Mouse (Mus musculus) embryonic facial prominence, embryonic 12.5 days (tissue): ENCODE measurements at regions not wholly inside any gene's neighbourhood (a gene's known extent, or its start where the extent isn't known, plus 50 kb on each side); places are given as distances from the start of the nearest gene placed in this dataset.
A peak's percentile ranks its signal among the peaks of the same experiment; 100 is the strongest.

Experiments
- ATAC-seq: fragments of 200-750 bp; cut with Nextera tagmentation; 2 replicates; pipeline ENCODE4 v1.8.0; 2017; ENCODE audit not compliant: insufficient number of reproducible peaks, insufficient read depth, low FRiP score, low TSS enrichment
- H3K27ac ChIP-seq: fragments of 300-500 bp; sonication (generic); 2 replicates; pipeline ENCODE4 v1.5.1; 2016; ENCODE audit warnings: mild to moderate bottlenecking
- H3K27me3 ChIP-seq: fragments of 300-500 bp; sonication (generic); 2 replicates; pipeline ENCODE4 v1.6.1; 2016; ENCODE audit warnings: mild to moderate bottlenecking, moderate library complexity
- H3K36me3 ChIP-seq: fragments of 300-500 bp; sonication (generic); 2 replicates; pipeline ENCODE4 v1.6.1; 2016; ENCODE audit warnings: mild to moderate bottlenecking
- H3K4me1 ChIP-seq: fragments of 300-500 bp; sonication (generic); 2 replicates; pipeline ENCODE4 v1.6.1; 2016
- H3K4me2 ChIP-seq: fragments of 300-500 bp; sonication (generic); replicated peaks from 2 replicates; pipeline ENCODE4 v1.6.1; 2016; ENCODE audit warnings: mild to moderate bottlenecking, moderate library complexity
- H3K4me3 ChIP-seq: fragments of 300-500 bp; sonication (generic); 2 replicates; pipeline ENCODE4 v1.5.1; 2016; ENCODE audit warnings: mild to moderate bottlenecking
- H3K9ac ChIP-seq: fragments of 300-500 bp; sonication (generic); 2 replicates; pipeline ENCODE4 v1.6.1; 2016; ENCODE audit warnings: mild to moderate bottlenecking, moderate library complexity
- H3K9me3 ChIP-seq: fragments of 300-500 bp; sonication (generic); 2 replicates; pipeline ENCODE4 v1.6.1; 2016; ENCODE audit warnings: mild to moderate bottlenecking, moderate library complexity
- WGBS: fragments of 180-500 bp; shearing (Covaris S2); methylation state at CpG from one replicate; pipeline ENCODE4 v1.1.7; 2016; 5-methylcytosine and 5-hydroxymethylcytosine counted together

DNA sequence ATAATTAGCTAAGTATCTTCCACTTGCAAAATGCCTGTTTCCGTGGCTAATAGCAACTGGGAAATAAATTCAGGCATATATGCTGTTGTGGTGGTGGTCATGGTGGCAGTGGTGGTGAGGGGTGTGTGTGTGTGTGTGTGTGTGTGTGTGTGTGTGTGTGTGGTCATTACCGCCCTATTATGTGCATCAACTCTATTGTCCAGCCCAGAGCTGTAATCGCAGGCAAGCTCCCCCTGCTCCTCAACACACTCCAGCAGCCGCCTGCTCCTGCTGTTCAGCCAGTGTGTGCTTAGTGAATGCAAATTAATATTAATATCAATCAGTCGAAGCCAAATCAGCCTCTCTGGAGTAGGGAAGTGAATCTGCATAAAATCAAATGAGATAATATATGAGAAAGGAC is 152.9 kb upstream of the Zic3 start:
- WGBS: 76% methylated on average over 5 of the region's 5 CpGs
- Histone ChIP-seq H3K36me3 (no peaks in the 10 kb centered on the region), H3K4me3 (no peak overlapping the region), H3K27me3 (no peaks in the 10 kb centered on the region), H3K27ac (no peak overlapping the region), H3K4me1 (no peaks in the 10 kb centered on the region), H3K9me3 (no peaks in the 10 kb centered on the region), H3K4me2 (no peak overlapping the region), H3K9ac (no peak overlapping the region)
- no peak for ATAC-seq

DNA sequence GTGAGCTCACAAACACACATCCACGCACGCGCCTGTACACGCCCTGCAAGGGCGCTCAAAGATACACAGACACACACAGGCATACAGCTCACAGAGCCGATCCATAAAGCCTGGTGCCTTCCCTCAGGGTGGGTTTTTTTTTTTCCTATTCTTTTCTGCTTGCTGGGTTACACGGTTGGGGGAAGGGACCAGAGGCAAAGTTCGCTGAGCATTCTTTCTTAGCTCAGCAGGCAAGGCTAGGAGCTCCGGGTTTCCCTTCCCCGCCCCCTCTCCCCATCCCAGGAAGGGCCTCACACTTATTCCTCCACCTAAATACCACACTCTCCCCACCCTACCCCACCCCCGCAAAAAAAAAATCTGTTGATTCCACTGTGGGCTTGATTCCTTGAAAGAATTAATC is 105.8 kb upstream of the Zic3 start:
- Histone ChIP-seq H3K9ac (no peak overlapping the region), H3K4me3 (no peak overlapping the region), H3K27me3 (peaks cover 14% of the 10 kb centered on the region), H3K9me3 (no peaks in the 10 kb centered on the region), H3K4me2 (no peak overlapping the region), H3K36me3 (no peaks in the 10 kb centered on the region), H3K4me1 (no peaks in the 10 kb centered on the region), H3K27ac (no peak overlapping the region)
- 24% methylated on average over 11 of the region's 11 CpGs for WGBS
- ATAC-seq: no peak

DNA sequence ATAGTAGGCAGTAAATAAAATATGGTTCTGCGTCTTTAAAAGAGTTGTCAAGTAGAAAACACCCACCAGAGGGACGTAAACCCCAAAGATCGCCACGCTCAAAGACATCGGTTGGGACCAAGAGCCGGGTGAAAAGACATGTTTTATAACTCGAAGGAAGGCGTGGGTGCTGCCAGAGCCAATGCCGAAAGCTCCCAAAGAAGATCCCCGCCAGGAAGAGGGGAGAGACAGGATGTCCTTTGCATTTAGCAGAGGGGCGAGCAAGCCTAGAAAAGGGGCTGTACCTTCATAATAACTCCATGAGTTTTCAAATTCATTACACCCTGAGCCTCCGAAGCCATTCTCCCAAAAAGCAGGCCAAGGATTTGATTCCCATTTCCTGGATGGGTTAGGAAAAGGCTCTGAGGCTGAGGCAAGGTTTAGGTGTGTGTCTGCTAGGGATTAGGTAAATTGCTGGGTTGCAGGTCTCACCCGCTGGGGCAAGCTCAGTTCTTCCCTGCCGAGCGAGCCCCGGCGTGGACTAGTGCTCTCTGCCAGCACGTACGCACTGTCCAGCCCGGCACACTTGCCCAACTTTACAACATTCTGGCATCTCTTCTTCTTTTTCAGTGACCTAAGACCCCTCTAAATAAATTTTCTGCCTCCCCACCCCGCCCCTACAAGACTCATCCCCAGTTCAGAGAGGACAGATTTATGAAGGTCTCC is 104.9 kb upstream of the Zic3 start:
- 22% methylated on average over 21 of the region's 21 CpGs for WGBS
- Histone ChIP-seq H3K4me1 (no peaks in the 10 kb centered on the region), H3K27me3 (peaks cover 18% of the 10 kb centered on the region), H3K4me2 (no peak overlapping the region), H3K36me3 (no peaks in the 10 kb centered on the region), H3K4me3 (no peak overlapping the region), H3K9ac (no peak overlapping the region), H3K27ac (no peak overlapping the region), H3K9me3 (no peaks in the 10 kb centered on the region)
- no peak for ATAC-seq

DNA sequence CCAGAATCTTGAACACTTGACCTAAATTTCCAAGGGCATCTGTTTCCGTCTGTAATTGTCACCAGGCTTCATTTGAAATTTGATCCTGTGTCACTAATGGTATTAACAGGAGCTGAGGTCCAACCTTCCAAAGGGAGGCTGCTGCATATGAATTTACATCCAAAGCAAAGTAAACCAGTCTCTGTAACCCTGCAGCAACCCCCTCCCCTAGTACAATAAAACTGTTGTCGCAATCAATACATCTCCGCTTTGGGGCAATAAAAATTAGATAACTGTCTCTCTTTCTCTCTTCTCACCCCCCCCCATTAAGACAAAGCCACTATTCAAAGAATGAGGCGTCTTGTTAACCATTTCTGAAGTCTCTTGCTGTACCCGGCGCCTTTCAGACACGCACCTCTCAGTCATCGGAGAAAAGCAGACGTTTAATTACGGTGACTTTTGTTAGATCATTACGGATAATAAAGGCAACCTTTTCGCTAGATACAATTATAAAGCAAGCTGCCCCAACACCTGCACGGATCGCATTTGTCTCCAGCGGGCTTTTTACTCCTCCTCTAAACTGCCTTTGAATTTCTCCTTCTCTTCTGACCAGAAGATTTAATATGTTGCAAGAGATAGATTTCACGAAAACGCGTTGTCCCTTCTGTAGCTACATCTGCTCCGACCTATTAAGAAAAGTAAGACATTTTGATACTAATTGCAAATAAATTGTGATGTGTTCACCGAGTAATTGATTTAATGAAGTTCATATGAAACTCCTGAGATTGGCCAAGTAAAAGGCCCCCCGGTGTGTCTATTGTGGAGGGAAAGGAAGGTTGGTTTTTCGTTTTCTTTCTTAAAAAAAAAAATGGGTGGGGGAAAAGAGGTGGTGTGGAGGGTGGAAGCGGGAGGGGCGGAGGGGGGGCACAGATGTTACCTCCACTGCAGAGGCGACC is 104.1 kb upstream of the Zic3 start:
- 19% methylated on average over 25 of the region's 25 CpGs for WGBS
- Histone ChIP-seq H3K36me3 (no peaks in the 10 kb centered on the region), H3K27ac (no peak overlapping the region), H3K4me1 (no peaks in the 10 kb centered on the region), H3K4me3 (no peak overlapping the region), H3K9ac (no peak overlapping the region), H3K9me3 (no peaks in the 10 kb centered on the region), H3K4me2 (no peak overlapping the region), H3K27me3 (peaks cover 26% of the 10 kb centered on the region)
- ATAC-seq: no peak

DNA sequence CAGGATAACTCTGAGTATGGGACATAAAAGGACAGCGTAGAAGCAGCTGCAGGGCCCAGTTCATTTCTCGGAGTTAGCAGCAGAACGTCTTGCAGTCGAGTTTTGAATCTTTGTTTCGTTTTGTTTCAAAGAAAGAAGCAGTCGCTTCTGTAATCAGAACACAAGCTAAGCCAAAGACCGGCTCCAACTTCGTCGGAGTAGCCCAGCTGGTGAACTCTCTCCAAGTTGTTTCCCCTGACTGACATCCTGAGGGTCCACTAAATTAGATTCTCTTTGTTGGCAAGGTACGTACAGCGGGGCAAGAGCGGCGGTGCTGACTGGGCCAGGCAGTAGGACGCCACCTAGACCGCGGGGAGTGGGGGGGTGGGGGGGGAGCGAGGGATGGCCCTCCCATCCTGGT is 102.6 kb upstream of the Zic3 start:
- 0 out of 2 replicates have a peak overlapping the region, but pooled peaks have one; percentile 20 for H3K4me3 ChIP-seq
- H3K9me3 ChIP-seq: no peaks in the 10 kb centered on the region
- H3K4me1 ChIP-seq: no peaks in the 10 kb centered on the region
- H3K27ac ChIP-seq: no peak overlapping the region
- peak overlapping the region; percentile 7; the same call in 1 of the 2 replicates for H3K4me2 ChIP-seq
- H3K36me3 ChIP-seq: no peaks in the 10 kb centered on the region
- 17% methylated on average over 13 of the region's 17 CpGs for WGBS
- no peak for ATAC-seq
- H3K9ac ChIP-seq: no peak overlapping the region
- H3K27me3 ChIP-seq: peaks cover 26% of the 10 kb centered on the region

DNA sequence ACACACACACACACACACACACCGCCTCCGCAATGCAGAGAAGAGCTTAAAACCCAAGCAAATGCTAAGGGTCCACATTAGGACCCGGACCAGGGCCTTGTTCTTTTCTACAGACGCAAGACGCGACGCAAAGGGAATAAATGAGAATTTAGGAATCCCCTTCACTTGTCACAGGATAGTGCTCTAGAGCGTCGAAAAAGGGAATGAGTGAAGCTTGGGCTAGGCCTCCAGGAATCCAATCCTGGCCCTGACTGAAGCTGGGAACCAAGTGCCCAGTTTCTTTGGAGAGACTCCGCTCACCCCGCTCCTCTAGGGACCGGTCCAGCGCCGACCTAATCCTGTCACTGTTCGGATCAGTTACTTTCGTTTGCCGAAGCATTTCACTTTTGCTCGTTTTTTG is 102.1 kb upstream of the Zic3 start:
- Histone ChIP-seq H3K4me2 (peak overlapping the region; percentile 7; the same call in 1 of the 2 replicates), H3K4me3 (no peak overlapping the region), H3K9me3 (no peaks in the 10 kb centered on the region), H3K27me3 (peaks cover 26% of the 10 kb centered on the region), H3K9ac (no peak overlapping the region), H3K36me3 (no peaks in the 10 kb centered on the region), H3K4me1 (no peaks in the 10 kb centered on the region), H3K27ac (no peak overlapping the region)
- no peak for ATAC-seq
- WGBS: 24% methylated on average over 18 of the region's 18 CpGs

DNA sequence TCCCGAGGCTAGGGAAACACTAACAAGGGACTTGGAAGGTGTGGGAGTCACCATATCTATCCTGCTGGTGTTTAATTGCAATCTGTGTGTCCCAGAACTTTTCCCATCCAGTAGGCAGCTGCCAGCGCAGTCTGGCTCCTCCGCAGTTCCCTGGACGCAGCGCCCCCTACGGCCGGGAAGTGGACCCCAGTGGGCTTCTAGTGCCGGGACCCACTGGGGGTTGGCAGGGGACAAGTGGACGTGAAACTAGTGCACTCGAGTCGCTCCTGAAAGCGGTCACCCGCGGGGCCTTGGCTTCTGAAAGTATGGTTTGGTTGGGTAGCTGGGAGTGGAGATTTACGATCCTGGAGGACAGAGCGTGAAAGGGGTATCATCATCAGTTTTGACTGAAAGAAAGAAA is 101.2 kb upstream of the Zic3 start:
- ATAC-seq: no peak
- H3K4me1 ChIP-seq: no peaks in the 10 kb centered on the region
- peaks cover 26% of the 10 kb centered on the region for H3K27me3 ChIP-seq
- WGBS: 17% methylated on average over 16 of the region's 16 CpGs
- no peak overlapping the region for H3K4me3 ChIP-seq
- H3K9ac ChIP-seq: no peak overlapping the region
- no peaks in the 10 kb centered on the region for H3K36me3 ChIP-seq
- no peak overlapping the region for H3K27ac ChIP-seq
- no peaks in the 10 kb centered on the region for H3K9me3 ChIP-seq
- H3K4me2 ChIP-seq: no peak overlapping the region

DNA sequence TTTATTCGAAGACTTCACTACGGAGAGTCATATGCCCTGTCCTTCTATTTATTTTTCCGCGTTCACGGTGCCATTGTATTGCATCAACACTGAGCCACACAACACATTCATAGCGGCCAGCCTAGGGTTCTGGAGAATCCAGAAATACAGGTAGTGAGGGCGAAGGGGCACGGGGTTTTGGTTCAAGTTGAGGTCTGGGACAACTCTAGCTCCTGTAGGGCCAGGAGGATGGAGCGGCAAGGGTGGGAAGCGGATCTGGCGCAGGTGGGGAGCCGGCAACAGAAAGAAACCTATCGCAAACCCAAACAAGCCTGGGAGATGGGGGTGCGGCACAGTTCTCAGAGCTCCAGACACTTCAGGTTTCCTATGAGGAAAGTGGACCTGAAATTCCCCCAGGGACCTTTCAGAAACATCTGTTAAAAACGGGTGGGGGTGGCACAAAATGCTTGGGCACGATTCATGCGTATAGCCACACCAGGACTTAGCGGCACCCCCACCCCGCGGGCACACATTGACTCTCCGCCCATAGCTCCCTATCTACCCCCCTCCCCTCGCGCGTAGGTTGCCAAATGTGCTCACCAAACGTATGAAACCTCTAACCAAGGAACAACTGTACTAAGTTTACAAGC is 100.6 kb upstream of the Zic3 start:
- Histone ChIP-seq H3K9me3 (no peaks in the 10 kb centered on the region), H3K4me2 (no peak overlapping the region), H3K4me3 (no peak overlapping the region), H3K4me1 (no peaks in the 10 kb centered on the region), H3K36me3 (no peaks in the 10 kb centered on the region), H3K27me3 (peaks cover 26% of the 10 kb centered on the region), H3K27ac (no peak overlapping the region), H3K9ac (no peak overlapping the region)
- no peak for ATAC-seq
- WGBS: 16% methylated on average over 25 of the region's 25 CpGs

DNA sequence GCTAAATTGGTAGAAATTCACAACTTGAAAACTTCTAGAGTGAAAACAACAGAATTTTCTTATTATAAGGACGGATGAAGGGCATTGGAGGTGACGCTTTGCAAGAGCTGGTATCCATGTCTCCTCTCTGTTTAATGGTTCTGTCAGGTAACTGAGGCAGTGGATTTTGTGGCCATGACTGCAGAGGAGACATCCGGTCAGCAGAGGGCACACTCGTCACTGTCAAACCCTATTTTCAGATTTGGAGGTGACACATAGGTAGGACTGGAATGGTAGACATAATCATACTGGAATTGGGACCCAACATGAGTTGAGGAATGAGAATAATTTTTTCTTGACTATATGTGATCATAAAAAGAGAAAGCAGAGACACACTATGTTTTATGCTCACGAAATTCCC is 98.7 kb upstream of the Zic3 start:
- ATAC-seq: no peak
- WGBS: 35% methylated on average over 5 of the region's 5 CpGs
- Histone ChIP-seq H3K4me1 (no peaks in the 10 kb centered on the region), H3K9ac (no peak overlapping the region), H3K4me3 (no peak overlapping the region), H3K9me3 (no peaks in the 10 kb centered on the region), H3K36me3 (no peaks in the 10 kb centered on the region), H3K27ac (no peak overlapping the region), H3K27me3 (peaks cover 26% of the 10 kb centered on the region), H3K4me2 (no peak overlapping the region)

DNA sequence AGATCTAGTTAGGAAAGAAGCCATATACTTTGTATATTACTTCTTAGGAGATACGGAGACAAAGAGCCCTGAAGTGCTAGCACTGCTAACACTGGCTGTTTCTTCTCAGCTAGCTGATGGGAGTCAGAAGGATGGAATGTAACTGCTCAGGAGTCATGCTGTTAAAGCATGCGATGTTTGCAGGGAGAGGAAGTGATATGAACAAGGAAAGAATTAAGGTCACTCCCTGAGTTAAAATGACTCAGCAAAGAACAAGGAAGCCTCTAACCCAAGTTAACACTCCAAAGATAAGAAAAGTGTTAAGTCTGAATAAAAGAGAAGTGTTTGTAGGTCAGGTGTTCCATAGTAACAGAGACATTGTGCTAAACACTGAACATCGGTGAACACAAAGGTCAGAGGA is 86.9 kb upstream of the Zic3 start:
- Histone ChIP-seq H3K9ac (no peak overlapping the region), H3K27me3 (no peaks in the 10 kb centered on the region), H3K9me3 (no peaks in the 10 kb centered on the region), H3K36me3 (no peaks in the 10 kb centered on the region), H3K4me2 (no peak overlapping the region), H3K4me3 (no peak overlapping the region), H3K27ac (no peak overlapping the region), H3K4me1 (no peaks in the 10 kb centered on the region)
- WGBS: 45% methylated on average over 3 of the region's 3 CpGs
- ATAC-seq: no peak

DNA sequence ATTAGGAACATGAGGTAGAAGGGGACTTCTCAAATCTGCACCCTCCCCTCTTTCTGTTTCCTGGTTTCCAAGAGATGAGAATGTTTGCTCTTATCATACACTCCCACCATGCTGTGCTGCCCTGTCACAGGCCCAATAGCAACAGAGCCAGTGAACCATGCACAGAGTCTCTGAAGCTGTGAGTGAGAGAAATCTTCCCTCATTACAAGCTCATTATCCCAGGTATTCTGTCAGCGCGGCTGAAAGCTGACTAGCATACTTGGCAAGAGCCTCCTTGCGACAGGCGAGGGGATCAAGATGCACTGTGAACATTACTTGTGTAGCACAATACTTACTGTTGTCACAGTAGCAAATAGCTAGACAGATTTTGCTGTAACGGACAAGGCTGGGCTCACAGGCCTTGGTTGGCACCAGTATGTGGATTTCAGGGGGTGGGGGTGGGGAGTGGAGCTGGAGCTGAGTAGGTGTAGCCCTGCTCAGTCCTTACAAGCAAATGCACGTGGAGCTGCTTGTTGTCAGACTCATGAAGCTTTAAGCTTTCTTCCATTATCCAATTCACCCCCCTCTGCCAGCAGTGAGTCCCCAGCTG is 84.2 kb upstream of the Zic3 start:
- no peak overlapping the region for H3K27ac ChIP-seq
- WGBS: 43% methylated on average over 6 of the region's 6 CpGs
- H3K9me3 ChIP-seq: no peaks in the 10 kb centered on the region
- no peak overlapping the region for H3K4me2 ChIP-seq
- ATAC-seq: no peak
- H3K4me3 ChIP-seq: no peak overlapping the region
- no peaks in the 10 kb centered on the region for H3K27me3 ChIP-seq
- H3K36me3 ChIP-seq: no peaks in the 10 kb centered on the region
- H3K4me1 ChIP-seq: no peaks in the 10 kb centered on the region
- no peak overlapping the region for H3K9ac ChIP-seq
